22 mouse cellular contexts compared by ENCODE assay signal in the genomic region with DNA sequence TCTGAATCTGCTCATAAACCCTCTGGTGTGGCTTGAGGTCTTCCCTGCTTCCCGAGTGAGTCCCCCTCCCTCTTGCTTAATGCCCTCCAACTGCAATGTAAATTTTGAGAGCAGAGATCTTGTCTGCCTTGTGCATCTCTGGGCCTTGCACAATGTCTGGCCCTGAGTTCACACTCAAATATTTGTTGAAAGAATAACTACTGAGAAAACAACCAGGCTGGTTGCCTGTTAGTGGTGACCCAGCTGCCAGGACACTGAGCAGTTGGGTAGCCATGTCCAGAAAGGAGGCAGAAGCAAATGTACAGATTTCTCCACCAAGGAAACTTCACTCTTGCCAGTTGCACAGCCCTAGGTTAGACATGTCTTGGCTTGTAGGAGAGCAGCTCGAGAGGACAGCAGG. TPM values are rescaled to one million over a fixed set of nuclear protein-coding genes. Genes with fewer than 3 reads are reported as not detected.
DNase-seq lines count a peak whose midpoint lies in the region; ATAC-seq and TF ChIP-seq lines count a peak whose summit lies in the region.
"Had no signal": no experiment of that assay in that cellular context is flagged by ENCODE, and none has a peak within 500 bp of the region (broad histone marks: within the 10 kb centered on the region; RNA-seq: fewer than 3 reads in every experiment).

No protein-coding gene starts in this region.

- H3K36me3 ChIP-seq in liver, embryonic 14.5 days (replicated peaks; ENCODE audit: control insufficient read depth, insufficient read depth, low read depth): no peaks in the 10 kb centered on the region

- peak; percentile 32; the same call in 1 of the 2 replicates for ATAC-seq in liver, embryonic 14.5 days (ENCODE audit: insufficient read depth)
- 0 out of 2 replicates have a peak, but pooled peaks have one; percentile 20 for ATAC-seq in megakaryocyte progenitor cell, adult 5-6 weeks (replicated peaks; ENCODE audit: poor library complexity)
- ATAC-seq: forebrain, embryonic 13.5 days; hindbrain, postnatal 0 days had no signal

- H3K4me3 ChIP-seq in liver, embryonic 14.5 days (ENCODE audit: insufficient read depth in 1 of 2, low read depth in 2 of 2, low read length in 2 of 2): no peak overlapping the region
- no peak overlapping the region for H3K4me3 ChIP-seq in left cerebral cortex, adult 2 months
- H3K4me3 ChIP-seq: embryonic facial prominence, embryonic 13.5 days; forebrain, embryonic 13.5 days; gastrocnemius, adult 2 months; heart, embryonic 10.5 days; heart, embryonic 15.5 days; hindbrain, embryonic 13.5 days had no signal

- no peak for TF ChIP-seq CTCF in liver, embryonic 14.5 days (IDR thresholded peaks at IDR 0.05; ENCODE audit: low read depth)
- TF ChIP-seq CTCF in left cerebral cortex, adult 2 months (IDR thresholded peaks at IDR 0.05): no peak

- TF ChIP-seq EP300 in liver, embryonic 14.5 days (IDR thresholded peaks at IDR 0.05; ENCODE audit: low read depth): no peak

- intact Hi-C loops in gastrocnemius, postnatal 36 days (cut with DNase I): no loop called here
- intact Hi-C loops in left cerebral cortex, adult 2 months (cut with DNase I): no loop called here

- no peaks in the 10 kb centered on the region for H3K9me3 ChIP-seq in liver, embryonic 14.5 days (ENCODE audit: control insufficient read depth, low read length)
- H3K9me3 ChIP-seq: embryonic facial prominence, embryonic 13.5 days; forebrain, embryonic 13.5 days; heart, embryonic 10.5 days; heart, embryonic 15.5 days; hindbrain, embryonic 13.5 days had no signal

- DNase-seq in NIH3T3 (ENCODE audit: low read depth): peak; percentile 28
- peak; percentile 71 for DNase-seq in fat pad, adult 2 months (ENCODE audit: extremely low read depth, low read depth, low spot score)
- DNase-seq in liver, embryonic 14.5 days (ENCODE audit: low read depth in 3 of 3, low spot score in 3 of 3): peak in 1 of 3 experiments; percentile 12
- no peak for DNase-seq in gastrocnemius, postnatal 36 days
- no peak for DNase-seq in left cerebral cortex, adult 2 months (ENCODE audit: extremely low spot score in 1 of 2, low spot score in 2 of 2)
- DNase-seq in ovary, postnatal 10 days (ENCODE audit: low spot score): no peak
- DNase-seq: adrenal gland, postnatal 10 days; cerebellum, adult 11-12 months; cerebellum, adult 9-10 months; cerebellum, postnatal 36 days; gastrocnemius, adult 2 months; gastrocnemius, postnatal 25 days; heart, adult 18-20 months; heart, postnatal 14 days had no signal

- H3K4me1 ChIP-seq in liver, embryonic 14.5 days (replicated peaks; ENCODE audit: control insufficient read depth in 2 of 2, insufficient read depth in 2 of 2, low read length in 1 of 2): peaks cover 0 to 4% of the 10 kb centered on the region in 2 experiments; a peak in 2 of 4 replicates
- H3K4me1 ChIP-seq: embryonic facial prominence, embryonic 13.5 days; forebrain, embryonic 13.5 days; hindbrain, embryonic 13.5 days had no signal

- H3K9ac ChIP-seq in liver, embryonic 14.5 days (replicated peaks): no peak overlapping the region
- H3K9ac ChIP-seq: embryonic facial prominence, embryonic 13.5 days; forebrain, embryonic 13.5 days; heart, embryonic 15.5 days; hindbrain, embryonic 13.5 days had no signal

- no peaks in the 10 kb centered on the region for H3K27me3 ChIP-seq in liver, embryonic 14.5 days (ENCODE audit: control insufficient read depth, insufficient read depth, low read length)
- H3K27me3 ChIP-seq: CH12.LX; embryonic facial prominence, embryonic 13.5 days; forebrain, embryonic 13.5 days; heart, embryonic 15.5 days; hindbrain, embryonic 13.5 days had no signal

- no peak overlapping the region for H3K4me2 ChIP-seq in liver, embryonic 14.5 days (ENCODE audit: low read depth)
- H3K4me2 ChIP-seq: embryonic facial prominence, embryonic 13.5 days; forebrain, embryonic 13.5 days; heart, embryonic 15.5 days; hindbrain, embryonic 13.5 days had no signal

- 66% methylated on average over 2 of the region's 2 CpGs for WGBS in liver, embryonic 14.5 days (ENCODE audit: insufficient replicate concordance)

- H3K27ac ChIP-seq in liver, embryonic 14.5 days: no peak overlapping the region
- H3K27ac ChIP-seq in left cerebral cortex, adult 2 months: no peak overlapping the region
- H3K27ac ChIP-seq: embryonic facial prominence, embryonic 13.5 days; forebrain, embryonic 13.5 days; gastrocnemius, adult 2 months; heart, embryonic 10.5 days; heart, embryonic 15.5 days; hindbrain, embryonic 13.5 days; hindbrain, postnatal 0 days had no signal

RNA-seq across cellular contexts. Expression of gene Scap, which starts 25.3 kb away (rescaled TPM):
- polyA plus RNA-seq in liver, embryonic 14.5 days (2012; rRNA removed): 9.4 and 12.3 TPM in 2 replicates
- polyA plus RNA-seq in liver, embryonic 14.5 days (2014; fragmentation: Nextera tagmentation; extraction: Ambion mirVana): 15.6 and 18.9 TPM in 2 replicates
- total RNA-seq in megakaryocyte progenitor cell, adult 5-6 weeks (2015): 26.1 and 33.6 TPM in 2 replicates
- 22.1 and 29.4 TPM in 2 replicates for total RNA-seq in megakaryocyte progenitor cell, adult 5-6 weeks (2017)
- 10 to 100 TPM; 15.2 to 15.8 TPM for total RNA-seq in gastrocnemius, postnatal 36 days (2021)
- total RNA-seq in left cerebral cortex, adult 2 months (2021): 100 to 1,000 TPM in 1 of 2 experiments, 10 to 100 TPM in 1; 97.0 to 107 TPM

RNA-seq across cellular contexts. Expression of gene Ptpn23, which starts 49.7 kb away (rescaled TPM):
- 3.9 and 4.3 TPM in 2 replicates for polyA plus RNA-seq in liver, embryonic 14.5 days (2012; rRNA removed)
- 2.8 and 3.8 TPM in 2 replicates for polyA plus RNA-seq in liver, embryonic 14.5 days (2014; fragmentation: Nextera tagmentation; extraction: Ambion mirVana)
- 8.6 and 13.0 TPM in 2 replicates for total RNA-seq in megakaryocyte progenitor cell, adult 5-6 weeks (2015)
- total RNA-seq in megakaryocyte progenitor cell, adult 5-6 weeks (2017): 1.5 and 4.0 TPM in 2 replicates
- total RNA-seq in gastrocnemius, postnatal 36 days (2021): 1 to 10 TPM; 7.9 to 8.1 TPM
- 10 to 100 TPM; 63.6 to 64.1 TPM for total RNA-seq in left cerebral cortex, adult 2 months (2021)

RNA-seq across cellular contexts. Expression of gene Elp6, which starts 53.4 kb away (rescaled TPM):
- polyA plus RNA-seq in liver, embryonic 14.5 days (2012; rRNA removed): 7.7 and 8.0 TPM in 2 replicates
- 6.3 and 7.5 TPM in 2 replicates for polyA plus RNA-seq in liver, embryonic 14.5 days (2014; fragmentation: Nextera tagmentation; extraction: Ambion mirVana)
- total RNA-seq in megakaryocyte progenitor cell, adult 5-6 weeks (2015): 9.9 and 12.1 TPM in 2 replicates
- total RNA-seq in megakaryocyte progenitor cell, adult 5-6 weeks (2017): 9.3 and 9.4 TPM in 2 replicates
- total RNA-seq in gastrocnemius, postnatal 36 days (2021): 1 to 10 TPM; 2.8 to 3.1 TPM
- total RNA-seq in left cerebral cortex, adult 2 months (2021): 10 to 100 TPM in 1 of 2 experiments, 1 to 10 TPM in 1; 9.1 to 14.1 TPM

Comparison
In these comparisons a context has a peak if more than half of its experiments do, and no peak if none do; other contexts are left out.
1. DNase-seq: peak in NIH3T3 (single experiment) and fat pad, adult 2 months (single experiment); none in gastrocnemius, postnatal 36 days (0 of 2), left cerebral cortex, adult 2 months (0 of 2) and ovary, postnatal 10 days (single experiment).
2. RNA of gene Ptpn23, which starts 49.7 kb away (total RNA-seq): 63.6 to 64.1 TPM in left cerebral cortex, adult 2 months; 1.5 to 13.0 TPM in megakaryocyte progenitor cell, adult 5-6 weeks and 7.9 to 8.1 TPM in gastrocnemius, postnatal 36 days; every median in the first group is over 4 times any median in the second.